Mouse (Mus musculus) urinary bladder, postnatal 14 days (tissue): ENCODE results near the gene Gaa.
"Not testable (repeated sequence)": the region's sequence is repeated elsewhere in the genome, so short reads cannot be mapped to it uniquely, and the experiment has no call there.

Source experiments
- DNase-seq: peaks from one replicate; pipeline ENCODE4 v3.0.0; 2021; ENCODE audit warnings: low spot score

The Gaa gene

GRCm38 (mm10) chr11:119267768-119268556 lies at the start of gene Gaa:
Gene Gaa, plus strand, starts transcription at chr11:119267887.
- peak; percentile 97 for DNase-seq

GRCm38 (mm10) chr11:119219816-119220465 lies 47.7 kb upstream of the Gaa start:
- DNase-seq = no peak

GRCm38 (mm10) chr11:119221812-119222510 lies 45.7 kb upstream of the Gaa start:
- DNase-seq = no peak

GRCm38 (mm10) chr11:119223124-119223890 lies 44.4 kb upstream of the Gaa start:
- peak; percentile 43 for DNase-seq

GRCm38 (mm10) chr11:119224926-119225325 lies 42.8 kb upstream of the Gaa start:
- no peak for DNase-seq

- no peak for DNase-seq
These were observed 42.1 kb upstream of the Gaa start for GRCm38 (mm10) chr11:119225634-119226033.

GRCm38 (mm10) chr11:119227591-119227990 lies 40.1 kb upstream of the Gaa start:
- DNase-seq = no peak

GRCm38 (mm10) chr11:119228091-119228781 lies 39.5 kb upstream of the Gaa start, which contains the start of the genes Tbc1d16 and Ccdc40:
Gene Tbc1d16, minus strand, starts transcription at chr11:119228499.
Gene Ccdc40, plus strand, starts transcription at chr11:119228572.
- DNase-seq = peak; percentile 71

- DNase-seq = peak; percentile 74
These were observed 38.7 kb upstream of the Gaa start for GRCm38 (mm10) chr11:119228846-119229626.

GRCm38 (mm10) chr11:119234770-119235169 lies 32.9 kb upstream of the Gaa start:
- DNase-seq = no peak

GRCm38 (mm10) chr11:119235596-119235995 lies 32.1 kb upstream of the Gaa start:
- peak; percentile 67 for DNase-seq

- no peak for DNase-seq
These were observed 31.3 kb upstream of the Gaa start for GRCm38 (mm10) chr11:119236354-119236753.

- DNase-seq = no peak
These were observed 30.7 kb upstream of the Gaa start for GRCm38 (mm10) chr11:119237007-119237406.

GRCm38 (mm10) chr11:119237568-119238304 lies 30.0 kb upstream of the Gaa start:
- peak; percentile 42 for DNase-seq

- peak; percentile 72 for DNase-seq
These were observed 29.4 kb upstream of the Gaa start for GRCm38 (mm10) chr11:119238305-119238721.

- DNase-seq = no peak
These were observed 28.2 kb upstream of the Gaa start for GRCm38 (mm10) chr11:119239480-119239879.

GRCm38 (mm10) chr11:119245543-119245942 lies 22.1 kb upstream of the Gaa start:
- DNase-seq = not testable (repeated sequence)

- peak; percentile 79 for DNase-seq
These were observed 18.7 kb upstream of the Gaa start for GRCm38 (mm10) chr11:119249011-119249410.

GRCm38 (mm10) chr11:119250998-119251397 lies 16.7 kb upstream of the Gaa start:
- DNase-seq = no peak
